Mouse (Mus musculus): ENCODE data around the gene Ap4m1.

DNA sequence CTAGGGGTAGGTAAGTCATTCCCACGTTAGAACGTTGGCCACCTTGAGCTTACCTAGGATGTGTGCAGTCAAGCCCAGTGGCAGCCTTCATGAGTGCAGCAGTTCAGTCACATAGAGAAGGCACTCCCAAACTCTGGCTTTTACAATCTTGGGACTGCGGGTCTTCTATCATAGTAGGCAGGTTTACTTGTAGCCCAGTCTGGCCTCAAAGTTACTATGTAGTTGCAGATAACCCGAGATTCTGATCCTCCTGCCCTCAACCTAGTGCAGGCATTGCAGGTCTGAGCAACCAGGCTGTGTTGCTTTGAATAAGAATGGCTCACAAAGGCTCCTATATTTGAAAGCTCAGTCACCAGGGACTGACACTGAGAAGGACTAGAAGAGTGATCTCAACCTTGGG, 54.7 kb downstream of the Ap4m1 start:
- TF ChIP-seq MAX (IDR thresholded peaks at IDR 0.05; ENCODE audit: low read depth) (no peak), REST (IDR thresholded peaks at IDR 0.05; ENCODE audit: insufficient read depth, insufficient read length) (no peak), POLR2A (IDR thresholded peaks at IDR 0.05; ENCODE audit: insufficient read length, low read depth) (no peak)

Measured in myocyte (in vitro differentiated cells).